Mouse (Mus musculus): Measurements from ENCODE around the gene Mmp11. TPM values are rescaled to one million over a fixed set of nuclear protein-coding genes. Genes with fewer than 3 reads are reported as not detected.
"Not testable (repeated sequence)": the region's sequence is repeated elsewhere in the genome, so short reads cannot be mapped to it uniquely, and the experiment has no call there.

Gene Mmp11
- polyA plus RNA-seq, 1 experiment from 2014 or later: 33.8 TPM

- H3K9ac ChIP-seq (ENCODE audit: low read length): no peak overlapping the region
- H3K36me3 ChIP-seq (ENCODE audit: control insufficient read depth, insufficient read depth, low read length): peaks cover 9% of the 10 kb centered on the region
- H3K27me3 ChIP-seq (ENCODE audit: control insufficient read depth, insufficient read depth, low read length): no peaks in the 10 kb centered on the region
- peaks cover 17% of the 10 kb centered on the region for H3K4me1 ChIP-seq (ENCODE audit: control insufficient read depth, insufficient read depth, low read length)
- H3K4me3 ChIP-seq (replicated peaks; ENCODE audit: low read length): no peak overlapping the region
- no peak overlapping the region for H3K27ac ChIP-seq (ENCODE audit: low read length)
- no peaks in the 10 kb centered on the region for H3K9me3 ChIP-seq (replicated peaks; ENCODE audit: control insufficient read depth, low read length)
- WGBS: 69% methylated on average over 6 of the region's 6 CpGs
- no peak for ATAC-seq (ENCODE audit: insufficient read depth, low FRiP score)
- H3K4me2 ChIP-seq (ENCODE audit: low read depth, low read length): no peak overlapping the region
These were observed 41.7 kb downstream of the Mmp11 start for GRCm38 (mm10) chr10:75894601-75895000.

DNA sequence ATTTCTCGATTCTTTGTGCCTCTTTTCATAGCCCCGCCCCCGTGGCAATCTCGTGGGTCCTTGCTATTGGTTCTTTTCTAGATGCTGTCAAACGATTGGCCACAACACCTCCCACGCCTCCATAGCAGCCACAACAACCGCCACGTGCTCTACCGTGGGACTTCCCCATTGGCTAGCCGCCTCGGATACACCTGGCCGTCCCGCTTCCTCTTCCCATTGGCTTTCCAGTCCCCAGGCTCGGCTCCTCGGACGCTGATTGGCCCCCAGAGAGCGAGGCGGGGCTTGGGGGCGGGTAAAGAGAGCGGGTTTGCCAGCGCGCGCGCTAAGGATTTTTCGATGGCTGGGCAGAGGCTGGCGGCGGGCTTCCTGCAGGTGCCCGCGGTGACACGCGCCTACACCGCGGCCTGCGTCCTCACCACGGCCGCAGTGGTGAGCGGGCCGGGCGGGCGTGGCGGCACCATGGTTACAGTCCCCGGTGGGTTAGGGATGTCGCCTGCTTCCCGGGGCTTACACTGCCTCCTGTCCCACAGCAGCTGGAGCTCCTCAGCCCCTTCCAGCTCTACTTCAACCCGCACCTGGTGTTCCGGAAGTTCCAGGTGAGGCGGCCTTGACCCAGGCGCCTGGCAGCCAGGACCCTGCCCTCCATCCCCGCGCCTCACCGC, 43.1 kb downstream of the Mmp11 start, which contains the start of gene Derl3:
Gene Derl3, plus strand, starts transcription at position 325 of the 662 bp plus-strand sequence.
- no peak within 1 kb of the TSS for H3K27ac ChIP-seq (ENCODE audit: low read length)
- H3K36me3 ChIP-seq (ENCODE audit: control insufficient read depth, insufficient read depth, low read length): peaks cover 9% of the 10 kb centered on the region
- peak within 1 kb of the TSS; percentile 54 for H3K9ac ChIP-seq (ENCODE audit: low read length)
- WGBS: 2% methylated on average over 51 of the region's 51 CpGs
- H3K4me3 ChIP-seq (replicated peaks; ENCODE audit: low read length): peak within 1 kb of the TSS; percentile 47
- peak within 1 kb of the TSS; percentile 88 for H3K4me2 ChIP-seq (ENCODE audit: low read depth, low read length)
- H3K4me1 ChIP-seq (ENCODE audit: control insufficient read depth, insufficient read depth, low read length): peaks cover 20% of the 10 kb centered on the region
- H3K27me3 ChIP-seq (ENCODE audit: control insufficient read depth, insufficient read depth, low read length): no peaks in the 10 kb centered on the region
- peak; percentile 98 for ATAC-seq (ENCODE audit: insufficient read depth, low FRiP score)
- H3K9me3 ChIP-seq (replicated peaks; ENCODE audit: control insufficient read depth, low read length): no peaks in the 10 kb centered on the region

- no peaks in the 10 kb centered on the region for H3K36me3 ChIP-seq (ENCODE audit: control insufficient read depth, insufficient read depth, low read length)
- no peak overlapping the region for H3K27ac ChIP-seq (ENCODE audit: low read length)
- no peak for ATAC-seq (ENCODE audit: insufficient read depth, low FRiP score)
- no peak overlapping the region for H3K9ac ChIP-seq (ENCODE audit: low read length)
- H3K9me3 ChIP-seq (replicated peaks; ENCODE audit: control insufficient read depth, low read length): no peaks in the 10 kb centered on the region
- H3K4me1 ChIP-seq (ENCODE audit: control insufficient read depth, insufficient read depth, low read length): peaks cover 12% of the 10 kb centered on the region
- H3K27me3 ChIP-seq (ENCODE audit: control insufficient read depth, insufficient read depth, low read length): no peaks in the 10 kb centered on the region
- H3K4me2 ChIP-seq (ENCODE audit: low read depth, low read length): no peak overlapping the region
- 45% methylated on average over 8 of the region's 8 CpGs for WGBS
- H3K4me3 ChIP-seq (replicated peaks; ENCODE audit: low read length): no peak overlapping the region
These were observed 46.7 kb downstream of the Mmp11 start for GRCm38 (mm10) chr10:75889406-75890153.

- not testable (repeated sequence) for H3K9ac ChIP-seq (ENCODE audit: low read length); H3K4me3 ChIP-seq (replicated peaks; ENCODE audit: low read length); H3K36me3 ChIP-seq (ENCODE audit: control insufficient read depth, insufficient read depth, low read length); H3K27ac ChIP-seq (ENCODE audit: low read length); H3K4me1 ChIP-seq (ENCODE audit: control insufficient read depth, insufficient read depth, low read length); H3K27me3 ChIP-seq (ENCODE audit: control insufficient read depth, insufficient read depth, low read length); ATAC-seq (ENCODE audit: insufficient read depth, low FRiP score); H3K9me3 ChIP-seq (replicated peaks; ENCODE audit: control insufficient read depth, low read length); H3K4me2 ChIP-seq (ENCODE audit: low read depth, low read length)
- WGBS: 86% methylated on average over 5 of the region's 5 CpGs
These were observed 48.8 kb downstream of the Mmp11 start for GRCm38 (mm10) chr10:75887504-75887903.

GRCm38 (mm10) chr10:75884742-75885141, 51.6 kb downstream of the Mmp11 start:
- no peaks in the 10 kb centered on the region for H3K36me3 ChIP-seq (ENCODE audit: control insufficient read depth, insufficient read depth, low read length)
- H3K4me1 ChIP-seq (ENCODE audit: control insufficient read depth, insufficient read depth, low read length): peaks cover 21% of the 10 kb centered on the region
- no peak overlapping the region for H3K4me2 ChIP-seq (ENCODE audit: low read depth, low read length)
- H3K9ac ChIP-seq (ENCODE audit: low read length): no peak overlapping the region
- H3K4me3 ChIP-seq (replicated peaks; ENCODE audit: low read length): no peak overlapping the region
- H3K9me3 ChIP-seq (replicated peaks; ENCODE audit: control insufficient read depth, low read length): no peaks in the 10 kb centered on the region
- 91% methylated on average over 8 of the region's 8 CpGs for WGBS
- H3K27me3 ChIP-seq (ENCODE audit: control insufficient read depth, insufficient read depth, low read length): no peaks in the 10 kb centered on the region
- no peak for ATAC-seq (ENCODE audit: insufficient read depth, low FRiP score)
- no peak overlapping the region for H3K27ac ChIP-seq (ENCODE audit: low read length)

GRCm38 (mm10) chr10:75883232-75883552, 53.1 kb downstream of the Mmp11 start:
- Histone ChIP-seq H3K27ac (ENCODE audit: low read length) (no peak overlapping the region), H3K9ac (ENCODE audit: low read length) (0 out of 2 replicates have a peak overlapping the region, but pooled peaks have one; percentile 8), H3K4me1 (ENCODE audit: control insufficient read depth, insufficient read depth, low read length) (peaks cover 16% of the 10 kb centered on the region), H3K4me2 (ENCODE audit: low read depth, low read length) (peak overlapping the region; percentile 38), H3K4me3 (replicated peaks; ENCODE audit: low read length) (peak overlapping the region; percentile 10; the same call in 1 of the 2 replicates), H3K36me3 (ENCODE audit: control insufficient read depth, insufficient read depth, low read length) (no peaks in the 10 kb centered on the region), H3K27me3 (ENCODE audit: control insufficient read depth, insufficient read depth, low read length) (no peaks in the 10 kb centered on the region), H3K9me3 (replicated peaks; ENCODE audit: control insufficient read depth, low read length) (no peaks in the 10 kb centered on the region)
- WGBS: under 1% methylated on average over 10 of the region's 10 CpGs
- peak; percentile 70 for ATAC-seq (ENCODE audit: insufficient read depth, low FRiP score)

DNA sequence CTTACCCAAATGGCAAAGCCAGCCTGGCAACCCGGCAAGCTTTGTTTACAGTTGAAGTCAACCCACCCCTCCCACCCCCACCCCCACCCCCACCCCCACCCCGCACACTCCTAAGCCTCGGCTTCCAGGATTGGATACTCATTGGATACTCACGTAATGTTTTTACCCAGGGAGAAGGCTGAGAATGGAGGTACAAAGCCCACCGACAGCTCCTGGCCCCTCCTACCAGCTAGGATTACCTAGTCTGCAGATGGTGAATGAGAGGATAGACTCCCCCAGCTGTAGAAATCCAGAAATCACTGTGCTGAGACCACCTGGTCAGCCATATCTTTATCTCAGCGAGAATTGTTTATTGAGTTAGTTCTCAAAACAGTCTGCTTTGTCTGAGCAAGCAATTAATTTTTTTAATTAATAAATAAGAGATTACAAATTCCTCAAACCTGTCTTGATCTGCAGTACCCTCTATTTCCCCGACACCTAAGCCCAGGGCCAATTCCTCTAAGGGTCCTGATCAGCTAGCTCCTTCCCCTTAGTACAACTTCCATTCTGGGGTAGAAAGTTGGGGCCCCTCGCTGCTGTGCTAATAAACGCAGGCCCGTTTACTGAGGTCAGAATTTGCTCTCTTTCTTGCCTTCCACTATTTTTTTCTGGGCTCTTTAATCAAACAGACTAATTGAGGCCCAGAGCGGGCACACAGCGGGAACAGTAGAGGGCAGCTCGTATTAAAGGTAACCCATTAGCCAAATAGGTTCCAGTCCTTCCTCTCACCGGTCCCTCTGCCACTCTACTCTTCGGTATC, 53.7 kb downstream of the Mmp11 start:
- H3K4me2 ChIP-seq (ENCODE audit: low read depth, low read length): peak overlapping the region; percentile 38
- no peak overlapping the region for H3K27ac ChIP-seq (ENCODE audit: low read length)
- H3K4me1 ChIP-seq (ENCODE audit: control insufficient read depth, insufficient read depth, low read length): peaks cover 16% of the 10 kb centered on the region
- H3K9me3 ChIP-seq (replicated peaks; ENCODE audit: control insufficient read depth, low read length): no peaks in the 10 kb centered on the region
- WGBS: 8% methylated on average over 15 of the region's 15 CpGs
- 0 out of 2 replicates have a peak, but pooled peaks have one; percentile 2 for ATAC-seq (ENCODE audit: insufficient read depth, low FRiP score)
- no peaks in the 10 kb centered on the region for H3K27me3 ChIP-seq (ENCODE audit: control insufficient read depth, insufficient read depth, low read length)
- peak overlapping the region; percentile 10; the same call in 1 of the 2 replicates for H3K4me3 ChIP-seq (replicated peaks; ENCODE audit: low read length)
- H3K36me3 ChIP-seq (ENCODE audit: control insufficient read depth, insufficient read depth, low read length): no peaks in the 10 kb centered on the region
- 0 out of 2 replicates have a peak overlapping the region, but pooled peaks have one; percentile 8 for H3K9ac ChIP-seq (ENCODE audit: low read length)

DNA sequence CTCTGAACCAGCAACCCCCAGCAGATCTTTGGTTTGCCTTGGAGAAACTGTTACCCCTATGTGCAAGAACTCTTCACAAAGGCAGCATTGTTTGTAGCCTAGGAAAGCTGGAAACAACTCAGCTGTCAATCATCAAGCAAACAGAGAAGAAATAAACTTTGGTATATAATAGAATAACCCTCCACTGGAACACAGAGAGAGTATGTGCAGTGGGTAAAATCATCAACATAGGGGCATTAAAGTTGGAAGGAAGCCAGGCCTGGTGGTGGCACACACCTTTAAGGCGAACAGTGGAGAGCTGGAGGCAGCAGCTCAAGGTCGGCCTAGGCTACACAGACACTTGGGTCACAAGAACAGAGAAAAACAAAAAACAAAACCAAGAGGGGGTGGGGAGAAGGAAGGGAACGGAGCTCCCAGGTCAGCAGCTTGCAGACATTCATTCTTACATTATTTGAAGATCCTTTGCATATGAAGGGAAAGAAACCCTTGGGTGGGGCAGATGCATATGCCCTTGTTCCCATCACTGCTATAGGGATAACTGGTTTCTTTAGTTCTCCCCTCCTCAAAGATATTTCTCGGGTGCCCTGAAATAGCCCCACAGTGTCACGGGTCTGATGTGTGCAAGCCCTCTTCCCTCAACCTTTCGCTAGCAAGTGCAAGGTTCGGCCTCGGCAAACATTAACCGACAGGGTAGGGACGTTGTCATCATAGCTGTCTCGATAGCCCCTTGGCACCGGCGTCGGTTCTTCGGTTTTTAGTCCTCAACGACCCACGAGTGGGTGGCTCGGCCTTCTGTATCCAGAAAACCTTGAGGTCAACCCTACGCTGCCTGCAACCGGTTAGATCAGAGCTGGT, 54.5 kb downstream of the Mmp11 start:
- Histone ChIP-seq H3K4me2 (ENCODE audit: low read depth, low read length) (0 out of 2 replicates have a peak overlapping the region, but pooled peaks have one; percentile 14), H3K4me3 (replicated peaks; ENCODE audit: low read length) (no peak overlapping the region), H3K9ac (ENCODE audit: low read length) (no peak overlapping the region), H3K36me3 (ENCODE audit: control insufficient read depth, insufficient read depth, low read length) (no peaks in the 10 kb centered on the region), H3K27me3 (ENCODE audit: control insufficient read depth, insufficient read depth, low read length) (no peaks in the 10 kb centered on the region), H3K9me3 (replicated peaks; ENCODE audit: control insufficient read depth, low read length) (no peaks in the 10 kb centered on the region), H3K27ac (ENCODE audit: low read length) (peak overlapping the region; percentile 54), H3K4me1 (ENCODE audit: control insufficient read depth, insufficient read depth, low read length) (peaks cover 16% of the 10 kb centered on the region)
- ATAC-seq (ENCODE audit: insufficient read depth, low FRiP score): no peak
- WGBS: 15% methylated on average over 20 of the region's 20 CpGs
